ENCODE assay signal across 16 mouse cellular contexts in genomic region chr6:115688589-115688988, GRCm38 (mm10).
"Had no signal": no experiment of that assay in that cellular context is flagged by ENCODE, and none has a peak within 500 bp of the region (broad histone marks: within the 10 kb centered on the region; RNA-seq: fewer than 3 reads in every experiment).

No protein-coding gene starts in this region.

- H3K4me1 ChIP-seq: midbrain, embryonic 12.5 days; neural tube, embryonic 12.5 days had no signal

- H3K9me3 ChIP-seq: liver, embryonic 13.5 days had no signal

- H3K27ac ChIP-seq: liver, embryonic 13.5 days; macrophage; midbrain, embryonic 12.5 days; neural tube, embryonic 12.5 days had no signal

- H3K4me3 ChIP-seq: liver, embryonic 13.5 days; midbrain, embryonic 12.5 days; neural tube, embryonic 12.5 days had no signal

- DNase-seq: liver, embryonic 13.5 days; lung, adult 18-20 months; lung, embryonic 14.5 days; lung, postnatal 10 days; midbrain, embryonic 14.5 days; retina, postnatal 1 day; right cerebral cortex, adult 18-20 months; right cerebral cortex, postnatal 25 days; right cerebral cortex, postnatal 4 days; spleen, adult 18-20 months; thymus, adult 18-20 months; thymus, postnatal 14 days; thymus, postnatal 36 days had no signal

- H3K4me2 ChIP-seq: liver, embryonic 13.5 days; lung, embryonic 14.5 days; midbrain, embryonic 12.5 days; neural tube, embryonic 12.5 days had no signal

- H3K36me3 ChIP-seq: liver, embryonic 13.5 days; midbrain, embryonic 12.5 days; neural tube, embryonic 12.5 days had no signal

- H3K27me3 ChIP-seq: liver, embryonic 13.5 days; midbrain, embryonic 12.5 days; neural tube, embryonic 12.5 days had no signal

- H3K9ac ChIP-seq: liver, embryonic 13.5 days; lung, embryonic 14.5 days; midbrain, embryonic 12.5 days; neural tube, embryonic 12.5 days had no signal
